Mouse (Mus musculus) R1 (cell line): ENCODE measurements at regions not wholly inside any gene's neighbourhood (a gene's known extent, or its start where the extent isn't known, plus 50 kb on each side); places are given as distances from the start of the nearest gene placed in this dataset.

Experiments
- DNase-seq: peaks from one replicate; pipeline ENCODE4 v3.0.0-alpha.2; 2018; ENCODE audit warnings: low read depth, low spot score

DNA sequence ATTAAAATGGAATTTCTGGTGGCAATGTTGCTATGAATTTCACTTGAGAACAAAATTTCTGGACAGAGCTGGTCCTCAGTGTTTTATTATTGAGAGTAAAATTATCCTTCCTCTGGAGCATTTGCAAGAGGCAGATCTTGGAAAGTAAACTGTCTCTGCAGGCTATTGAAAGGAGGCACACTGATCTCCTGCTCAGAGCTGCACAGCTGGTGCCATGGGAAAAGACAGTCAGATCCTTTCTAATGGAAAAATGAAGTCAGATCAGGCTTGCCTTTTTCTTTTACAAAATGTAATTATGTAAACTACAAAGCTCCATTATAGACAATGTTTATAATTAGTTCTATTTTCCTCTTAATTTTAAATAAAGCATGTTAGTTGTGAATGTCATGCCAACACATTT, 1473.3 kb upstream of the G6pd2 start:
- DNase-seq = peak; percentile 5
